Mouse (Mus musculus): ENCODE results near the gene Nox4. TPM values are rescaled to one million over a fixed set of nuclear protein-coding genes. Genes with fewer than 3 reads are reported as not detected.
"Not testable (repeated sequence)": the region's sequence is repeated elsewhere in the genome, so short reads cannot be mapped to it uniquely, and the experiment has no call there.

The Nox4 gene
- polyA plus RNA-seq, 1 experiment from 2014 or later = 10.4 TPM

DNA sequence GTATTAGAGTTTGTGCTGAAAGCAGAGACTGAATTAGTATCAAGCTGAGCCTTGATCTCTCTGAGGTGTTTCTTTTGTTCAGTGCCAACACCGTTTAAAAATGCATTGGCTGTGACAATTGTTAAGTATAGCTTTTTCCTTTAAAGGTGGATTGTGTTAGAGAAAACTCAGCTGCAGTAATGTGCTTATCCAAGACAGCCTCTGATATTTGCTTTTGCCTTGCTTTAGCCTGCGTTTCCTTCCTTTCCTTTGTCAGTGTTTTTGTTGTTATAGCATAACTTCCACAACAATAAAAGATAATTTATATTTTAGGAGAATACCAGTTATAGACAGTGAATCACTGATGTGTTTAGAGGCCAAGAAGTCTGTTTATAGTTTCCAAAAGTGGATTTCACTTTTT lies 106.9 kb downstream of the Nox4 start:
- H3K4me1 ChIP-seq (replicated peaks; ENCODE audit: control insufficient read depth, insufficient read depth, low read length) = no peaks in the 10 kb centered on the region
- no peaks in the 10 kb centered on the region for H3K27me3 ChIP-seq (ENCODE audit: control insufficient read depth, insufficient read depth, low read depth, low read length)
- ATAC-seq (ENCODE audit: low read depth) = no peak
- H3K27ac ChIP-seq (ENCODE audit: low read length) = no peak overlapping the region
- no peak overlapping the region for H3K4me2 ChIP-seq (ENCODE audit: low read depth, low read length)
- no peak overlapping the region for H3K9ac ChIP-seq (ENCODE audit: low read length)
- H3K9me3 ChIP-seq (ENCODE audit: control insufficient read depth, low read length) = no peaks in the 10 kb centered on the region
- no peaks in the 10 kb centered on the region for H3K36me3 ChIP-seq (ENCODE audit: control insufficient read depth, insufficient read depth, low read length)
- 56% methylated on average over 2 of the region's 2 CpGs for WGBS
- no peak overlapping the region for H3K4me3 ChIP-seq (ENCODE audit: low read length)

DNA sequence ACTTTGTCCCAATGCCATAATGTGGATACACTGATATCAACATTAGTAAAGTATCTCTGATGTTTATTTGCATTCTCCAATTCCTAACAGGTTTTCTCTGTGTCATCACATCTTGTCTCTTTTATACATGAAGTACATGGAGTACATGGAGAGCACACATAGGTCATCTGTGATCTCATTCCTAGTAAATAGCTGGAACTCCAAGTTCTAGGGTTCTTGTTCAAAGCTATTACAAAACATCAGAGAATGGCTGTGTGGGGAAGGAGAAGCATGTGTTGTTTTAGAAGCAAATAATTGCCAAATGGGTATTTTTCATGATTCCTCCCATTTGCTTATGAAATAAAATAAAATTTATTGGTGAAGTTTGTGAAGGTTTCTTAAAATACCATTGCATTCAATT lies 121.9 kb downstream of the Nox4 start:
- Histone ChIP-seq H3K9ac (ENCODE audit: low read length) (no peak overlapping the region), H3K27me3 (ENCODE audit: control insufficient read depth, insufficient read depth, low read depth, low read length) (no peaks in the 10 kb centered on the region), H3K4me3 (ENCODE audit: low read length) (no peak overlapping the region), H3K9me3 (ENCODE audit: control insufficient read depth, low read length) (no peaks in the 10 kb centered on the region), H3K36me3 (ENCODE audit: control insufficient read depth, insufficient read depth, low read length) (no peaks in the 10 kb centered on the region), H3K27ac (ENCODE audit: low read length) (no peak overlapping the region), H3K4me1 (replicated peaks; ENCODE audit: control insufficient read depth, insufficient read depth, low read length) (no peaks in the 10 kb centered on the region), H3K4me2 (ENCODE audit: low read depth, low read length) (no peak overlapping the region)
- no peak for ATAC-seq (ENCODE audit: low read depth)

DNA sequence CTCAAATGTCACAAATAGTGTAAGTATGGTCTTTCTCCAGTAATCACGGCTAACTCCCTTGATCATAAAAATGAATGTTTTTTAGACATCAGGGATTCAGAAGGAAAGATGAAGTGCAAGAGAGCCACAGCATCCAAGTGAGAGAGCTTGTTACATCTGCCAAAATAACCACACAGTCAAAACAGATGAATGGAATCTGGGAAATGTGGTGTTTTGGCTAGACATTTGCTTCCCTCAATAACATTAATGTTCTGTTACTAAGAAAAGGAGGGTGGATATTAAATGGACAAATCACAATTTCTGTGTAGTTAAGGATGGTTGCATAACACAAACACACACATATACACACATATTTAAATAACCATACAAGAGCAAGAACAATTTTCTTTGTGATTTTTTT lies 123.2 kb downstream of the Nox4 start:
- no peaks in the 10 kb centered on the region for H3K36me3 ChIP-seq (ENCODE audit: control insufficient read depth, insufficient read depth, low read length)
- H3K27ac ChIP-seq (ENCODE audit: low read length) = no peak overlapping the region
- H3K4me2 ChIP-seq (ENCODE audit: low read depth, low read length) = no peak overlapping the region
- H3K9me3 ChIP-seq (ENCODE audit: control insufficient read depth, low read length) = no peaks in the 10 kb centered on the region
- WGBS = 54% methylated on average over 1 of the region's 1 CpGs
- ATAC-seq (ENCODE audit: low read depth) = peak; percentile 81
- no peak overlapping the region for H3K9ac ChIP-seq (ENCODE audit: low read length)
- no peak overlapping the region for H3K4me3 ChIP-seq (ENCODE audit: low read length)
- no peaks in the 10 kb centered on the region for H3K4me1 ChIP-seq (replicated peaks; ENCODE audit: control insufficient read depth, insufficient read depth, low read length)
- H3K27me3 ChIP-seq (ENCODE audit: control insufficient read depth, insufficient read depth, low read depth, low read length) = no peaks in the 10 kb centered on the region

DNA sequence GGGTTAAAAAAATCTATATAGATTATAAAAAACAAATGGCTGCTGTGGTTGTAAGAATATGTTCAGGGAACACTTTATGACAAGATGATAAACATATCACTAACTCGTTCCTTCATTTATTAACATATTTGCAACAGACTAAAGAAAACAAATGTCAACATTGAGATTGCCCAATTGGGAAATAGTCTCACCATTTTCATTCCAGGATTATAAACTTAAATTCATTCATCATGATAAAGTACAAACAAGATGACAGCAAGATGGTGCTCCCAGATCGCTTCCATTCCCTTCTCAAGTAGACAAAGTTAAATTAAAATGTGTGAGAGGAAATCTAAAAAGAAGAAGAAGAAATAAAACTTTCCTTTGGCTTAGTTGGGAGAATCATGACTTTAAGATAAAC lies 124.9 kb downstream of the Nox4 start:
- Histone ChIP-seq H3K27me3 (ENCODE audit: control insufficient read depth, insufficient read depth, low read depth, low read length) (no peaks in the 10 kb centered on the region), H3K9ac (ENCODE audit: low read length) (no peak overlapping the region), H3K4me2 (ENCODE audit: low read depth, low read length) (no peak overlapping the region), H3K9me3 (ENCODE audit: control insufficient read depth, low read length) (no peaks in the 10 kb centered on the region), H3K4me3 (ENCODE audit: low read length) (no peak overlapping the region), H3K27ac (ENCODE audit: low read length) (no peak overlapping the region), H3K4me1 (replicated peaks; ENCODE audit: control insufficient read depth, insufficient read depth, low read length) (no peaks in the 10 kb centered on the region), H3K36me3 (ENCODE audit: control insufficient read depth, insufficient read depth, low read length) (no peaks in the 10 kb centered on the region)
- 39% methylated on average over 2 of the region's 2 CpGs for WGBS
- ATAC-seq (ENCODE audit: low read depth) = peak; percentile 75

DNA sequence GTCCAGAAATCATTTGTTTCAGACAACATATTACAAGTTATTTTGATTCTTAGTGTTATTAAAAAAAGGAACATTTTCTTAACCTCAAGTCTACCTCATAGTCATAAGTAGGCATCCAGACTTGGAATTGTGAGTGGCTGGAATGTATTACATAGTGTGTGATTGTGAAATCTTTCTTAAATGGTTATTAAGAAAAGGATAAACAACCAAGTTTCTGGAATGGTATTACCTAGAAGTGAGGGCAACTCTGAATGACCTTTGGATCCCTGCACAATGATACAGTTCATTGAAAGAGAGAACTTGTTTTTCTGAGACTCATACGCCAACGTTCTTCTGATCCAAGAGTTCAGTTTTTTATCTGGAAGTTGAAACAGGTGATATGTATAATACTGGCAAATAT lies 125.4 kb downstream of the Nox4 start:
- H3K9me3 ChIP-seq (ENCODE audit: control insufficient read depth, low read length) = no peaks in the 10 kb centered on the region
- no peak overlapping the region for H3K4me2 ChIP-seq (ENCODE audit: low read depth, low read length)
- no peak overlapping the region for H3K4me3 ChIP-seq (ENCODE audit: low read length)
- H3K4me1 ChIP-seq (replicated peaks; ENCODE audit: control insufficient read depth, insufficient read depth, low read length) = no peaks in the 10 kb centered on the region
- 0 out of 2 replicates have a peak, but pooled peaks have one; percentile 11 for ATAC-seq (ENCODE audit: low read depth)
- no peaks in the 10 kb centered on the region for H3K27me3 ChIP-seq (ENCODE audit: control insufficient read depth, insufficient read depth, low read depth, low read length)
- no peak overlapping the region for H3K9ac ChIP-seq (ENCODE audit: low read length)
- 78% methylated on average over 2 of the region's 2 CpGs for WGBS
- no peak overlapping the region; the same call in 1 of the 2 replicates for H3K27ac ChIP-seq (ENCODE audit: low read length)
- no peaks in the 10 kb centered on the region for H3K36me3 ChIP-seq (ENCODE audit: control insufficient read depth, insufficient read depth, low read length)

DNA sequence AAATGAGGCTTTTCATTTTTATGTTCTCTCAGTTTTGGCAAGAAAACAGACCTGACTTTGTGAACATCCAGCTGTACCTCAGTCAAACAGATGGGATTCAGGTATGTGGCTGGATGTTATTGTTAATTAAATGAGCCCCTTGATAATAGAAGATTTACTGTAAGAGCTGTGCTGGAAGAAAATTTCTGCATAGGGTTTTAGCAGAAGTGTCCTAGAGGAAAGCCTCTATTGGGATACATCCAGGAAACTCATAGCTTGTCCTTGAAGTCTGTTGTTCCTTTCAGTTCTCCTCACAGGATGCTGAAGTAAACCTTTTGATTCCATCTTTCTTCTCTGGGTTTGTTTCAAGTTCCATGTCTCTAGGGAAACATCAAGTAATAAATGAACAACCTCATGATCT lies 128.4 kb downstream of the Nox4 start:
- Histone ChIP-seq H3K4me2 (ENCODE audit: low read depth, low read length) (no peak overlapping the region), H3K9me3 (ENCODE audit: control insufficient read depth, low read length) (no peaks in the 10 kb centered on the region), H3K4me1 (replicated peaks; ENCODE audit: control insufficient read depth, insufficient read depth, low read length) (no peaks in the 10 kb centered on the region), H3K27ac (ENCODE audit: low read length) (no peak overlapping the region), H3K4me3 (ENCODE audit: low read length) (no peak overlapping the region), H3K27me3 (ENCODE audit: control insufficient read depth, insufficient read depth, low read depth, low read length) (no peaks in the 10 kb centered on the region), H3K36me3 (ENCODE audit: control insufficient read depth, insufficient read depth, low read length) (no peaks in the 10 kb centered on the region), H3K9ac (ENCODE audit: low read length) (no peak overlapping the region)
- ATAC-seq (ENCODE audit: low read depth) = no peak

DNA sequence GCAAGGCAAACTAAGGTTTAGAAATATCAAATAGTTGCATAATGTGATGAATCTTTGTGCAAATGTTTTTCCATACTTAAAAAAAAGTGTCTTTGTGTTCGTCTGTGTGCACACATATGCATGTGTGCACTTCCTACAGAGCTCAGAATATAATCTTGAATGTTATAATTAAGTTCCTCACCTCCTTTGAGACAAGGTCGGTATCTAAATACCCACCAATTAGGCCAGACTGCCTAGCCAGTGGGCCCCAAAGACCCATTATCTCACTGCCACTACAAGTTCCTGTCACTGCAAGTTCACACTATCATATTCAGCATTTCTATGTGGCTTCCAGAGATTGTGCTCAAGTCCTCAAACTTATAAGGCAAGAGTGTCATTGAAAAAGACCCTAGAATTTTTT lies 129.0 kb downstream of the Nox4 start:
- Histone ChIP-seq H3K27ac (ENCODE audit: low read length) (no peak overlapping the region), H3K4me1 (replicated peaks; ENCODE audit: control insufficient read depth, insufficient read depth, low read length) (no peaks in the 10 kb centered on the region), H3K4me3 (ENCODE audit: low read length) (no peak overlapping the region), H3K9me3 (ENCODE audit: control insufficient read depth, low read length) (no peaks in the 10 kb centered on the region), H3K27me3 (ENCODE audit: control insufficient read depth, insufficient read depth, low read depth, low read length) (no peaks in the 10 kb centered on the region), H3K36me3 (ENCODE audit: control insufficient read depth, insufficient read depth, low read length) (no peaks in the 10 kb centered on the region), H3K9ac (ENCODE audit: low read length) (no peak overlapping the region), H3K4me2 (ENCODE audit: low read depth, low read length) (no peak overlapping the region)
- ATAC-seq (ENCODE audit: low read depth) = no peak
- 72% methylated on average over 2 of the region's 2 CpGs for WGBS

DNA sequence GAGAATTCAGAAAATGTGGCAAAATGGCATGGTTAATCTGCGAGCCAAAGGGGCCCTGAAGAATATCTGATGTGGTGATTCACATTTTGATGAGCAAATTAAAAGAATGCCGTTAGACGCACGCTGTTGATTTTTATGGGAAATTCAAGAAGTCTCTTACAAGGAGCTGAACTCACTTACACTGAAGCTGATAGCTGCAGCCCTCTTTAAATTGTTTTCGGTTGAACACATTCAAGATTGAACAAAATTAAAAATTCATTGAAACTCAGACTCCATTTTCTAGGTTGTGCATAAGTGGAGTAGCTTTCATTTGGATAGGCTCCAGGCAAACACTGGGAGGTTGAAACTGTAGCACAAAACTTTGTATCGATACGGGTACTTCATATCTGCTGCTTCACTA lies 151.1 kb downstream of the Nox4 start:
- WGBS = 92% methylated on average over 7 of the region's 7 CpGs
- Histone ChIP-seq H3K4me3 (ENCODE audit: low read length) (no peak overlapping the region), H3K4me2 (ENCODE audit: low read depth, low read length) (no peak overlapping the region), H3K27ac (ENCODE audit: low read length) (no peak overlapping the region), H3K9ac (ENCODE audit: low read length) (no peak overlapping the region), H3K27me3 (ENCODE audit: control insufficient read depth, insufficient read depth, low read depth, low read length) (no peaks in the 10 kb centered on the region), H3K36me3 (ENCODE audit: control insufficient read depth, insufficient read depth, low read length) (no peaks in the 10 kb centered on the region), H3K4me1 (replicated peaks; ENCODE audit: control insufficient read depth, insufficient read depth, low read length) (no peaks in the 10 kb centered on the region), H3K9me3 (ENCODE audit: control insufficient read depth, low read length) (no peaks in the 10 kb centered on the region)
- no peak for ATAC-seq (ENCODE audit: low read depth)

DNA sequence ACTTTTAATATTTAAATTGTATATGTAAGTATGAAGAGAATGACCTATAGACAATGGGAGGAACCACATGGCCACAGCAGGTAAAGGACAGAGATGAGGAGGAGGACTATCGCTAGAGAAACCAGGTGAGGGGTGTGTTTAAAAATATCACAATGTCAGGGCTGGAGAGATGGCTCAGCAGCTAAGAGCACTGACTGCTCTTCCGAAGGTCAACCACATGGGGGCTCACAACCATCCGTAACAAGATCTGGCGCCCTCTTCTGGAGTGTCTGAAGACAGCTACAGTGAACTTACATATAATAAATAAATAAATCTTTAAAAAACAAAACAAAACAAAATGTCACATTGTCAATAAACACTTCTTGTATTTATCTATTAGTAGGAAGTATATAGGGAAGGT lies 165.5 kb downstream of the Nox4 start:
- H3K36me3 ChIP-seq (ENCODE audit: control insufficient read depth, insufficient read depth, low read length); H3K4me1 ChIP-seq (replicated peaks; ENCODE audit: control insufficient read depth, insufficient read depth, low read length); H3K9me3 ChIP-seq (ENCODE audit: control insufficient read depth, low read length); H3K9ac ChIP-seq (ENCODE audit: low read length); H3K4me2 ChIP-seq (ENCODE audit: low read depth, low read length); ATAC-seq (ENCODE audit: low read depth); H3K27ac ChIP-seq (ENCODE audit: low read length); H3K4me3 ChIP-seq (ENCODE audit: low read length); H3K27me3 ChIP-seq (ENCODE audit: control insufficient read depth, insufficient read depth, low read depth, low read length): not testable (repeated sequence)
- 8% methylated on average over 4 of the region's 4 CpGs for WGBS

DNA sequence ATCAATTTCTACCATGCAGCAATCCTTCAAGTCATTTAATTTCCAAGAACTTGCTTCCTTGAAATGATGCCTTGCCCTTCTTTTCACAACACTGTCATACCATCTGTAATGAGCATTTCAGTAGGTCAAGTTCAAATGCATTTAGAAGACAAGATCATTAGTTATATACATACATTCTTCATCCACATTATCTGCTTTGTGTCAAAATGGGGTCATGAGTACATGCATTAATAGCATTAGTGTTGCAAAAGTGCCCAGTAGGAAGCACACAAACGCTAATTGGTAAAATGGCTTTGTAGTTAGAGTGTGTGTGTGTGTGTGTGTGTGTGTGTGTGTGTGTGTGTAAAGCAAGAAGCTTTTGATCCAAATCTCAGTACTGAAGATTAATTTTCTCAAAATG lies 167.4 kb downstream of the Nox4 start:
- Histone ChIP-seq H3K27me3 (ENCODE audit: control insufficient read depth, insufficient read depth, low read depth, low read length) (no peaks in the 10 kb centered on the region), H3K9me3 (ENCODE audit: control insufficient read depth, low read length) (no peaks in the 10 kb centered on the region), H3K4me2 (ENCODE audit: low read depth, low read length) (no peak overlapping the region), H3K4me1 (replicated peaks; ENCODE audit: control insufficient read depth, insufficient read depth, low read length) (no peaks in the 10 kb centered on the region), H3K27ac (ENCODE audit: low read length) (no peak overlapping the region), H3K36me3 (ENCODE audit: control insufficient read depth, insufficient read depth, low read length) (no peaks in the 10 kb centered on the region), H3K4me3 (ENCODE audit: low read length) (no peak overlapping the region), H3K9ac (ENCODE audit: low read length) (no peak overlapping the region)
- no peak for ATAC-seq (ENCODE audit: low read depth)
- 47% methylated on average over 1 of the region's 1 CpGs for WGBS
